Mouse (Mus musculus) midbrain, embryonic 14.5 days (tissue): Measurements from ENCODE around the gene Spata18. TPM values are rescaled to one million over a fixed set of nuclear protein-coding genes. Genes with fewer than 3 reads are reported as not detected.

Source experiments
- ATAC-seq: fragments of 200-750 bp; cut with Nextera tagmentation; 2 replicates; pipeline ENCODE4 v1.8.0; 2017; ENCODE audit warnings: moderate number of reproducible peaks, moderate library complexity; ENCODE audit not compliant: low FRiP score, low TSS enrichment
- DNase-seq: peaks from one replicate; pipeline ENCODE4 v3.0.0-alpha.2; 2015
- H3K27ac ChIP-seq: fragments of 300-500 bp; sonication (generic); replicated peaks from 2 replicates; pipeline ENCODE4 v1.5.1; 2014; ENCODE audit warnings: mild to moderate bottlenecking, low read depth, low read length, moderate library complexity
- H3K27me3 ChIP-seq: fragments of 300-500 bp; sonication (generic); 2 replicates; pipeline ENCODE4 v1.6.1; 2014; ENCODE audit warnings: low read length, control low read depth, mixed read lengths; ENCODE audit not compliant: control insufficient read depth, insufficient read depth
- H3K36me3 ChIP-seq: fragments of 300-500 bp; sonication (generic); 2 replicates; pipeline ENCODE4 v1.6.1; 2014; ENCODE audit warnings: low read length, control low read depth; ENCODE audit not compliant: control insufficient read depth, insufficient read depth
- H3K4me1 ChIP-seq: fragments of 300-500 bp; sonication (generic); 2 replicates; pipeline ENCODE4 v1.6.1; 2014; ENCODE audit warnings: mild to moderate bottlenecking, antibody characterized with exemption, low read length, control low read depth; ENCODE audit not compliant: control insufficient read depth, insufficient read depth
- H3K4me2 ChIP-seq: fragments of 300-500 bp; sonication (generic); 2 replicates; pipeline ENCODE4 v1.6.1; 2014; ENCODE audit warnings: mild to moderate bottlenecking, low read length, moderate library complexity
- H3K4me3 ChIP-seq: fragments of 300-500 bp; sonication (generic); replicated peaks from 2 replicates; pipeline ENCODE4 v1.5.1; 2014; ENCODE audit warnings: low read depth, low read length
- H3K9ac ChIP-seq: fragments of 300-500 bp; sonication (generic); replicated peaks from 2 replicates; pipeline ENCODE4 v1.6.1; 2014; ENCODE audit warnings: mild to moderate bottlenecking, low read length, moderate library complexity
- H3K9me3 ChIP-seq: fragments of 300-500 bp; sonication (generic); 2 replicates; pipeline ENCODE4 v1.6.1; 2016; ENCODE audit warnings: low read length, control low read depth, mixed read lengths; ENCODE audit not compliant: control insufficient read depth
- WGBS: fragments of 180-500 bp; shearing (Covaris S2); extraction: QIAGEN DNeasy Blood & Tissue Kit; methylation state at CpG from one replicate; pipeline ENCODE4 v1.1.7; 2014; 5-methylcytosine and 5-hydroxymethylcytosine counted together
- polyA plus RNA-seq: library from polyadenylated mRNA; unstranded; fragments of >200 nt; fragmentation: Nextera tagmentation; extraction: Ambion mirVana; gene quantifications from 2 replicates; pipeline ENCODE4 v1.2.1, GENCODE M21; 2014

Gene Spata18
- polyA plus RNA-seq, 1 experiment from 2014 or later: 0.21 TPM

DNA sequence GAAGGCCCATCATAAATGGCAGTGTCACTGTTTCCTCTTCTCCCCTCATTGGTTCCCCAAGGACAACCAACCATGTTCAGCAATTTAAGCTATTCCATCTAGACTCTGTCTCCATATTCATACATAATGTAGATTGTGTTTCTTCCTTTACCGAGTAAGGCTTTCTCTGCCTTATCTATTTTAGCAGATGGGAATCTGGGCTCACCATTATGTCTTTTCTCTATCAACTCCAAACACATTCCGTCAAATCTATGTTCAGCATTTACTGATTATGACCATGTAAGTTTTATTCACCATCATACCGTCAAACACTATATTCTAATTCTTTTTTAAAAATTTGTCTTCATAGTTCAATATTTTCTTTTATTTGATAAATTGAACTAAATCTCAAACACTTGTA is 10.1 kb upstream of the Spata18 start:
- no peak for DNase-seq
- H3K27ac ChIP-seq: no peak overlapping the region
- H3K36me3 ChIP-seq: peaks cover 19% of the 10 kb centered on the region; the same call in 1 of the 2 replicates
- no peak for ATAC-seq
- no peak overlapping the region for H3K4me3 ChIP-seq
- H3K4me2 ChIP-seq: no peak overlapping the region
- H3K9ac ChIP-seq: no peak overlapping the region
- no peaks in the 10 kb centered on the region for H3K4me1 ChIP-seq
- H3K27me3 ChIP-seq: no peaks in the 10 kb centered on the region
- WGBS: 86% methylated on average over 3 of the region's 3 CpGs
- H3K9me3 ChIP-seq: no peaks in the 10 kb centered on the region

DNA sequence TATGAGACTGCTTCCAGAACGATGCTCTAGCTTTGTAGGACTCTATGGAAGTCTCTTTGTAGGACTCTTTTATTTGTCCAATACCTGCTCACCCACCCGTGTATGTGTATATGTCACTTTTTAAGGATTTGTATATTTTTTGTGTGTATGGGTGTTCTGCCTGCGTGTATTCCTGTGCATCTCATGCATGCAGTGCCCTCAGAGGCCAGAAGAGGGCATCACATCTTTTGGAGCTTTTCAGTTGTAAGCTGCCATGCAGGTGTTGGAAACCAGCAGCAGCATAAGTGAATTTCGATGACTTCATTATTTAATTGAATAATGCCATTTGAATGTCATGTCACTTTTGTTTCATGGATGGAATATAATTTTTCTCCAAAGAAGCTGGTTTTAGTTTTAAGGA is 9.1 kb upstream of the Spata18 start:
- H3K36me3 ChIP-seq: peaks cover 19% of the 10 kb centered on the region; the same call in 1 of the 2 replicates
- no peak overlapping the region for H3K4me2 ChIP-seq
- no peak overlapping the region for H3K9ac ChIP-seq
- WGBS: 79% methylated on average over 4 of the region's 4 CpGs
- no peak overlapping the region for H3K4me3 ChIP-seq
- no peaks in the 10 kb centered on the region for H3K27me3 ChIP-seq
- no peak for ATAC-seq
- no peak overlapping the region for H3K27ac ChIP-seq
- H3K4me1 ChIP-seq: peaks cover 8% of the 10 kb centered on the region; the same call in 1 of the 2 replicates
- no peaks in the 10 kb centered on the region for H3K9me3 ChIP-seq
- peak; percentile 61 for DNase-seq

DNA sequence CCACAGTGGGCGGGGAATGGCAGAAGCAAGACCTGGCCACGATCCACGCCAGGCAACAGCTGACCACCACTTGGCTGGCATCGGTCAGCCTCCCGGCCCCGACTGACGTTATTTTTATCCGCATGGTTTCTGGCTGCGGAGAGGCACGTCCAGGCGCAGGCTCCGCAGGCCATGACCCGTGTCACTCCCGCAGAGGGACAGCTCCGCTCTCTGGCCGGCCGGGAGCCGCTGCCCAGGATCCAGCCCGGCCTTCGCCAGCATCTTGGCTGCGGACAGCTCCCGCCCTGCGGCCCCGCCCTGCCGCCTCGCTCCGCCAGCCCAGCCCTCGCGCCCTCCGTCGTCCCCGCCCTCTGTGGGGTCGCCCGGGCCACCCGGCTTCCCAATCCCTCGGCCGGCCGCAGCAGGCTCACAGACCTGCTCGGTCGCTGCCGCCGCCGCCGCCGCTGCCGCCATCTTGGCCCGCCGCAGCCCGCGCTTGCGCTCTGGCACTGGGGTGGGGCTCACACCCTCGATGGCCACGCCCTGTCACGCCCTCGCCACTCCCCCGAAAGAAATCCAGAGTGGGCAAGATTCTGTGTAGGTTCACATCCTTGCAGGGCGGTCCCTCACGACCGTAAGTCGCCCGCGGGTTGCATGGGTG is 3.8 kb upstream of the Spata18 start, which contains the start of gene Sgcb:
Sgcb (minus strand) TSS at position 530 of the 640 bp plus-strand sequence.
- peak within 1 kb of the TSS; percentile 78 for H3K4me2 ChIP-seq
- H3K27ac ChIP-seq: peak within 1 kb of the TSS; percentile 55; the same call in 1 of the 2 replicates
- H3K4me3 ChIP-seq: peak within 1 kb of the TSS; percentile 86
- H3K9ac ChIP-seq: peak within 1 kb of the TSS; percentile 94
- H3K4me1 ChIP-seq: peaks cover 25% of the 10 kb centered on the region
- H3K9me3 ChIP-seq: no peaks in the 10 kb centered on the region
- DNase-seq (peak; percentile 89), ATAC-seq (peak; percentile 83)
- under 1% methylated on average over 61 of the region's 62 CpGs for WGBS
- H3K27me3 ChIP-seq: peaks cover 46% of the 10 kb centered on the region
- H3K36me3 ChIP-seq: 0 out of 2 replicates have a peak, but pooled peaks cover 7% of the 10 kb centered on the region

DNA sequence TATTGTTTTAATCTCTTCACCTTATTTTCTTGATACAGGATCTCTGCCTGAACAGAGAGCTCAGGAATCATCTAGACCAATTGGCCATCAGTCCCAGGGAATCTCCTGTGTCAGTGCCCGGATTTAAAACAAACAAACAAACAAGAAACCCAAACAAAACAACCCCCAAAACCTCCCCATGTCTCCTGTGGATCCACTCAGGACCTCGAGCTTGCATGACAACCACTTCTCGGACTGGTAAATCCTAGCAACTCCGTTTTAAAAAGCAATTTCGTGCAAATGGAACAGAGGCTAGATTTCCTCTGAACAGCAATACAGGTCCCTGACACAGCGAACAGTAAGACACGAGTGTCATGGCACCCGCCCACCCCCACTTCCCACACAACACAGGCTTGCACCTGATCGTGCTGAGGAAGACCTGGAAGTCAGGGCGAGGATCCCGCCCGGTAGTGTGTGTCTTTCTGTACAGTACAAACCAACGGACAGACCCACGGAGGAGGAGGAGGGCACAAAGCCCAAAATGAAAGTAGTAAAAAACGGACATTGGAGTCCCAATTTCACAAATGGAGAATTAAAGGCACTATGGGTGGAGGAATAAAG is 714 bp upstream of the Spata18 start:
- no peaks in the 10 kb centered on the region for H3K36me3 ChIP-seq
- peak overlapping the region; percentile 70 for H3K4me2 ChIP-seq
- WGBS: under 1% methylated on average over 15 of the region's 15 CpGs
- H3K27ac ChIP-seq: no peak overlapping the region
- 0 out of 2 replicates have a peak overlapping the region, but pooled peaks have one; percentile 16 for H3K9ac ChIP-seq
- H3K4me1 ChIP-seq: peaks cover 25% of the 10 kb centered on the region
- H3K4me3 ChIP-seq: peak overlapping the region; percentile 40
- DNase-seq: peak; percentile 45
- H3K27me3 ChIP-seq: peaks cover 57% of the 10 kb centered on the region
- H3K9me3 ChIP-seq: no peaks in the 10 kb centered on the region
- ATAC-seq: no peak

DNA sequence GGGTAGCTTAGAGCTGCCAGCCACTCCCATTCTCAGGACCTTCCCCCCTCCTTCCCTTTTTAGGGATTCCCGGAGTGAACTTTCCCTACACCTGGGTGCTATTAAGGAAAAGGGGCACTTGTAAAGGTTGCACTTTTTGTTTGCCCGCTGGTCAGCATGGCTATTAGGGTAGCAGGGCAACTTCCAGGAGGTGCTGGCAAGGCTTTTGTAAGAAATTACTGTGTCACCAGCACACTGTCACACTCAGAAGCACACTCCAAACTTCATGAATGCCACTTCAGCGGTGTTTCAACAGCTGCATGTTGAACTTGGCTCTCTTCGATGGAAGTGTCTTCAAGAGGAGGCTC is 649 bp downstream of the Spata18 start:
- Histone ChIP-seq H3K27ac (no peak overlapping the region), H3K36me3 (no peaks in the 10 kb centered on the region), H3K4me3 (peak overlapping the region; percentile 40), H3K9me3 (no peaks in the 10 kb centered on the region), H3K9ac (no peak overlapping the region), H3K27me3 (peaks cover 57% of the 10 kb centered on the region), H3K4me1 (peaks cover 19% of the 10 kb centered on the region), H3K4me2 (peak overlapping the region; percentile 70)
- ATAC-seq (no peak), DNase-seq (no peak)
- 1% methylated on average over 4 of the region's 4 CpGs for WGBS

DNA sequence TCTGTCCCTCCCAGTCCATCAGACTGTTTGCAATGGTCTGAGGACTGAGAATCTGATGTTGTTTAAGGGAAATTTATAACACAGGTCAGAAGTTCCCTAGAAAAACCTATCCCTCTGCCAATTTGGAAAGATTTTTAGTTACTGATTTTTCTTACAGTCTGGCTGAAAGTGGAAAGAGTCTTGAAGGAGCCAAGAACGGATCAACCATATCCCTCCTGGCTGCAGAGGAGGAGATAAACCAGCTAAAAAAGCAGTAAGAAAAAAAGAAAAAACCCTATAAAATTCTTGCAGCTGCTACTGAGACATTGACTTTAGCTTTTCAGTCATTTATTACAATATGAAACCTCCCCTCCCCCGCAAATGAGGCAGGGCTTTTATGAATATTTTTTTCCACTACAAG is 15.5 kb downstream of the Spata18 start:
- Histone ChIP-seq H3K4me3 (no peak overlapping the region), H3K27ac (no peak overlapping the region), H3K4me1 (no peaks in the 10 kb centered on the region; the same call in 1 of the 2 replicates), H3K36me3 (no peaks in the 10 kb centered on the region), H3K9me3 (no peaks in the 10 kb centered on the region), H3K9ac (no peak overlapping the region), H3K27me3 (no peaks in the 10 kb centered on the region), H3K4me2 (no peak overlapping the region)
- DNase-seq: no peak
- 95% methylated on average over 2 of the region's 2 CpGs for WGBS
- ATAC-seq: no peak

DNA sequence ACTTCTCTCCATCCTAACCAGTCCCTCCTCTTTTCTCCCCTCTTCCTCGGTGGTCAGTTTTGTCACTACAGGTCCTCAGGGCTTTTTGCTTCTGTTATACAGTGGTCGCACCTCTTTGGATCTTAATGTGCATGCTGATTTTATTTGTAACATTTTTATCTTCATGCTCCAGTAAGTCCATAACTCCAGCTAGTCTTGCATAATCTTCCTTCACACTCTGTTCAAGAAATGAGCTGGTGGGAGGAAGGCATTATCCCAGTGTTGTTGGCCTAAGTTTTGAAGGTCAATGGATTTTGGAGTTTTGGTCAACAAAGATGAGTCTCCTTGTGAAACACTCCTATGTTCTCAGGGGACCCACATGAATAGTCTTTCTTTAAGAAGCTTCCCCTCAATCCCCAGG is 16.7 kb downstream of the Spata18 start:
- Histone ChIP-seq H3K9me3 (no peaks in the 10 kb centered on the region), H3K36me3 (no peaks in the 10 kb centered on the region), H3K27me3 (no peaks in the 10 kb centered on the region), H3K4me2 (no peak overlapping the region), H3K4me1 (no peaks in the 10 kb centered on the region; the same call in 1 of the 2 replicates), H3K4me3 (no peak overlapping the region), H3K9ac (no peak overlapping the region), H3K27ac (no peak overlapping the region)
- ATAC-seq (no peak), DNase-seq (no peak)
- 84% methylated on average over 2 of the region's 2 CpGs for WGBS

DNA sequence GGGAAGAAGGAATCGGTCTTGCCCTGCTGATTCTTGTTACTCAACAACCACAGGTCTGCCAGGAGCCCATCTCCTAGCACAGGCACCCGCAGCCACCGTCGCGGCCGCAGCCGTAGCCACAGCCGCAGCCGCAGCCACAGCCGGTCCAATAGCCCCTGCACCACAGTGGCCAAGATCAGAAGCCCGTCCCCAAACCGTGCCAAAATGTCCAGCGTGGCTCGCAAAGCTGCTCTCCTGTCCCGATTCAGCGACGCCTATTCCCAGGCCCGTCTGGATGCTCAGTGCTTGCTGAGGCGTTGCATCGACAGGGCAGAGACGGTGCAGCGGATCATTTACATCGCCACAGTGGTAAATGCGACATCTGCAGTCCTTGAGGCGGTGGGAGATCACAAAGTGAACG is 18.2 kb downstream of the Spata18 start:
- H3K36me3 ChIP-seq: no peaks in the 10 kb centered on the region
- no peaks in the 10 kb centered on the region for H3K27me3 ChIP-seq
- 27% methylated on average over 26 of the region's 26 CpGs for WGBS
- ATAC-seq: no peak
- 0 out of 2 replicates have a peak overlapping the region, but pooled peaks have one; percentile 23 for H3K9ac ChIP-seq
- peak overlapping the region; percentile 45 for H3K4me2 ChIP-seq
- peak overlapping the region; percentile 18; the same call in 1 of the 2 replicates for H3K4me3 ChIP-seq
- no peak overlapping the region for H3K27ac ChIP-seq
- H3K9me3 ChIP-seq: no peaks in the 10 kb centered on the region
- peak; percentile 27 for DNase-seq
- no peaks in the 10 kb centered on the region; the same call in 1 of the 2 replicates for H3K4me1 ChIP-seq

DNA sequence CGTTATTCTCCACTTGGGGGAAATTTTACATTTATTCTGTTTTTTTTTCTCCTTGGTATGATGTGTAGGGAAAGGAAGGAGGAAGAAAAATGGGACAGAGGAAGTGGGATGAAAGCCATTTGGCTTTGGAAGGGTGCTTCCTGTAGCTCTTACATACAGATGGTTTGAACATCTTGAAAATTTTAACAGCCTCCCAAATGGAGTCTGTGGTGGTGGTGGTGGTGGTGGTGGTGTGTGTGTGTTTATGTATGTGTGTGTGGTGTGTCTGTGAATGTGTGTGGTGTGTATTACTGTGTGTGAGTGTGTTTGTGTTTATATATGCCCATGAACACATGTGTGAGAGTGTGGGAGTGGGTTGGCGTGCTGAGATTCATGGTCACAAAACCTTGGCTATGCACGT is 24.4 kb downstream of the Spata18 start:
- no peak overlapping the region for H3K27ac ChIP-seq
- no peak for ATAC-seq
- 83% methylated on average over 3 of the region's 3 CpGs for WGBS
- H3K36me3 ChIP-seq: no peaks in the 10 kb centered on the region
- H3K9ac ChIP-seq: no peak overlapping the region
- no peaks in the 10 kb centered on the region for H3K9me3 ChIP-seq
- H3K4me2 ChIP-seq: no peak overlapping the region
- H3K4me1 ChIP-seq: no peaks in the 10 kb centered on the region
- no peak for DNase-seq
- H3K27me3 ChIP-seq: no peaks in the 10 kb centered on the region
- H3K4me3 ChIP-seq: no peak overlapping the region
